Mouse (Mus musculus): ENCODE results near the gene Tial1. TPM values are rescaled to one million over a fixed set of nuclear protein-coding genes. Genes with fewer than 3 reads are reported as not detected.

Tial1 gene
- polyA plus RNA-seq, 1 experiment: 20.6 TPM

DNA sequence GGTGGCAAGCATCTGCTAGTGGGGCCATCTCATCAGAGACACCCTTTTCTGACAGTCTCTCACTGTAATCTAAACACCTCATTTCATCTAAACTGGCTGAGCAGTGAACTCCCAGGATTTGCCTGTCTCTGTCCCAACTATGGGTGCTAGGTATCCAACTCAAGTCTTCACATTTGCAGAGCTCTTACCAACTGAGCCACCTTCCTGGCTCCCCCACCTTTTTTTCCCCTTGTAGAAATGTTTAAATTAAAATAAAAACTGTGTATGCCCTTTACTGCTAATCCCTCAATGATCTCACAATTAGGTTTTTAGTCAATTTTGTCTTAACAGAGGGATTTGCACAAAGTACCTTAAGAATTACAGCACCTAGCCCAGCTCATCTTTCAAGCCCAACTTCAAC is 23.4 kb downstream of the Tial1 start:
- Histone ChIP-seq H3K4me1 (ENCODE audit: control insufficient read depth, insufficient read depth, insufficient read length) (no peaks in the 10 kb centered on the region), H3K27me3 (ENCODE audit: control insufficient read depth, insufficient read depth, low read length) (no peaks in the 10 kb centered on the region), H3K36me3 (ENCODE audit: control insufficient read depth, insufficient read depth, low read length) (peaks cover 11% of the 10 kb centered on the region), H3K27ac (ENCODE audit: insufficient read depth, low read length) (no peak overlapping the region), H3K4me3 (ENCODE audit: extremely low read depth, insufficient read depth, insufficient read length) (no peak overlapping the region)
- no peak for DNase-seq (ENCODE audit: low read depth in 1 of 2, low spot score in 2 of 2)
- no peak for TF ChIP-seq POLR2A (IDR thresholded peaks at IDR 0.05; ENCODE audit: low read depth, low read length)
- TF ChIP-seq CTCF (IDR thresholded peaks at IDR 0.05; ENCODE audit: extremely low read depth, insufficient read depth, insufficient read length, insufficient replicate concordance): no peak

DNA sequence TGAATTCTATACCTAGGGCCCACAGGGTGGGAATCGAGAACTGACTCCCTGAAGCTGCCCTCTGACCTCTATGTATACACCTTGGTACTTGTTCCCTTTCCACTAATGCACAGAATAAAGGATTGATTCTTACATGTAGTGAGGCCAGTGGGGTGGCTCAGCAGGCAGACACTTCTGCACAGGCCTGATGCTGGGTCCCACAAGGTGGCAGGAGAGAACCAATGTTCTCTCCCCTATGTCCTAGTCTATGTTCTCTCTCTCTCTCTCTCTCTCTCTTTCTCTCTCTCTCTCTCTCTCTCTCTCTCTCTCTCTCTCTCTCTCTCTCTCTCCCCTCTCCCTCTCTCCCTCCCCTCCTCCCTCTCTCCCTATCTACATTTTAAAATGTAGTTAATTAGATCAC is 28.3 kb downstream of the Tial1 start:
- 69% methylated on average over 1 of the region's 1 CpGs for WGBS
- DNase-seq (ENCODE audit: low read depth in 1 of 2, low spot score in 2 of 2): no peak
- H3K27ac ChIP-seq (ENCODE audit: insufficient read depth, low read length): no peak overlapping the region
- H3K36me3 ChIP-seq (ENCODE audit: control insufficient read depth, insufficient read depth, low read length): no peaks in the 10 kb centered on the region
- H3K4me1 ChIP-seq (ENCODE audit: control insufficient read depth, insufficient read depth, insufficient read length): no peaks in the 10 kb centered on the region
- no peak overlapping the region for H3K4me3 ChIP-seq (ENCODE audit: extremely low read depth, insufficient read depth, insufficient read length)
- H3K27me3 ChIP-seq (ENCODE audit: control insufficient read depth, insufficient read depth, low read length): no peaks in the 10 kb centered on the region
- TF ChIP-seq POLR2A (IDR thresholded peaks at IDR 0.05; ENCODE audit: low read depth, low read length) (no peak), CTCF (IDR thresholded peaks at IDR 0.05; ENCODE audit: extremely low read depth, insufficient read depth, insufficient read length, insufficient replicate concordance) (peak; percentile 10; the same call in 1 of the 2 replicates)

DNA sequence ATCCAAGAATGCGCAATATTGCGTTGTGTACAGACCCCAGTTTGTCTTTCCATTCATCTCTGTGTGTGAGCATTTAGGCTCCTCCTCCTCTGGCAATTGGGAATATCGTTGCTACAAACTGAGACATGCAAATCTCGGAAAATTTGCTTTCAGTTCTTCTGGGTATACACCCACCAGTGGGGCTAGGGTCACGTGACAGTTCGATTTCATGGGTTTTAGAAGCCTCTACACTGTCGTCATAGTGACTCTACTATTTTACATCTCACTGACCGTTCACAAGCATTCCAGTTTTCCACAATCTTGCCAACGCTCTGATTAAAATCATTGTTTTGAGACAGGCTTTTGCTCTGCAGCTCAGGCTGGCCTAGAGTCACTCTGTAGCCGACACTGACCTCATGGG is 28.9 kb downstream of the Tial1 start:
- Histone ChIP-seq H3K4me3 (ENCODE audit: extremely low read depth, insufficient read depth, insufficient read length) (no peak overlapping the region), H3K4me1 (ENCODE audit: control insufficient read depth, insufficient read depth, insufficient read length) (no peaks in the 10 kb centered on the region), H3K27ac (ENCODE audit: insufficient read depth, low read length) (no peak overlapping the region), H3K27me3 (ENCODE audit: control insufficient read depth, insufficient read depth, low read length) (no peaks in the 10 kb centered on the region), H3K36me3 (ENCODE audit: control insufficient read depth, insufficient read depth, low read length) (no peaks in the 10 kb centered on the region)
- TF ChIP-seq CTCF (IDR thresholded peaks at IDR 0.05; ENCODE audit: extremely low read depth, insufficient read depth, insufficient read length, insufficient replicate concordance) (no peak), POLR2A (IDR thresholded peaks at IDR 0.05; ENCODE audit: low read depth, low read length) (no peak)
- DNase-seq (ENCODE audit: low read depth in 1 of 2, low spot score in 2 of 2): no peak
- 89% methylated on average over 10 of the region's 10 CpGs for WGBS

DNA sequence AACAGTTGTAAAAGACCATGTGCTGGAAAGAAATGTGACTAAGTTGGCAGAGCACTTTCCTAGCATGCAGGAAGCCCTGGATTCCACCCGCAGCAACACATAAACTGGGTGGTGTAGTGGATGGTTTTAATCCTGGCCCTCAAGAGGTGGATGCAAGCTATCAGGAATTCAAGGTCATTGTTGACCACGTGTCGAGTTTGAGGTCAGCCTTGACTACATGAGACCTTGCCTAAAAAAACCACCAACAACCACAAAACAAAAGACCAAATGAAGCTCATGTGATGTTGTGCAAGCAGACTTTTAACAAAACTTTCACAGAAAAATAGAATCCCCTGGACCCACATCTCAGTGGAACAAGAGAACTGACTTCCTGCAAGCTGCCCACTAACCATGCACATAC is 39.0 kb downstream of the Tial1 start:
- Histone ChIP-seq H3K4me3 (ENCODE audit: extremely low read depth, insufficient read depth, insufficient read length) (no peak overlapping the region), H3K4me1 (ENCODE audit: control insufficient read depth, insufficient read depth, insufficient read length) (peaks cover 5% of the 10 kb centered on the region; the same call in 1 of the 2 replicates), H3K27me3 (ENCODE audit: control insufficient read depth, insufficient read depth, low read length) (peaks cover 12% of the 10 kb centered on the region), H3K27ac (ENCODE audit: insufficient read depth, low read length) (no peak overlapping the region), H3K36me3 (ENCODE audit: control insufficient read depth, insufficient read depth, low read length) (no peaks in the 10 kb centered on the region)
- WGBS: 64% methylated on average over 3 of the region's 3 CpGs
- TF ChIP-seq POLR2A (IDR thresholded peaks at IDR 0.05; ENCODE audit: low read depth, low read length) (no peak), CTCF (IDR thresholded peaks at IDR 0.05; ENCODE audit: extremely low read depth, insufficient read depth, insufficient read length, insufficient replicate concordance) (no peak)
- no peak for DNase-seq (ENCODE audit: low read depth in 1 of 2, low spot score in 2 of 2)

DNA sequence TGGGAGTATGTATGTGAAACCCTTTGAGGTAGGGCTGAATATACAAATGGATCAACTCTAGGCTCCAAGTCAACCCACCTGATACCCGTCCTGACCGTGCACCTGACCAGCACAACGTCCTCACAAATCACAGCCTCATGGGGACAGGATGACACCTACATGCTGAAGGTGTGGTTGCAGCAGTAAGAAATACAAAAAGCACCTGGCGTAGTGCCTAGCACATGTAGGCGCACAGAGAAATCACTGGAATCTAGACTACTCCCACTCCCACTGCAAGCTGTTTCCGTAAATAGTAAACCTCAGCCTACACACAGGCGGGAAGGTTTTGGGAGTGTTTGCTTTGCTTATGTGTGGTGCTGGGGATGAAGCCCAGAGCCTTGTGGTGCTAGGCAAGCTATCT is 39.8 kb downstream of the Tial1 start:
- H3K36me3 ChIP-seq (ENCODE audit: control insufficient read depth, insufficient read depth, low read length): no peaks in the 10 kb centered on the region
- H3K27ac ChIP-seq (ENCODE audit: insufficient read depth, low read length): no peak overlapping the region
- no peak for TF ChIP-seq POLR2A (IDR thresholded peaks at IDR 0.05; ENCODE audit: low read depth, low read length)
- TF ChIP-seq CTCF (IDR thresholded peaks at IDR 0.05; ENCODE audit: extremely low read depth, insufficient read depth, insufficient read length, insufficient replicate concordance): no peak
- DNase-seq (ENCODE audit: low read depth in 1 of 2, low spot score in 2 of 2): no peak
- WGBS: 94% methylated on average over 7 of the region's 7 CpGs
- peaks cover 5% of the 10 kb centered on the region; the same call in 1 of the 2 replicates for H3K4me1 ChIP-seq (ENCODE audit: control insufficient read depth, insufficient read depth, insufficient read length)
- peaks cover 12% of the 10 kb centered on the region for H3K27me3 ChIP-seq (ENCODE audit: control insufficient read depth, insufficient read depth, low read length)
- no peak overlapping the region for H3K4me3 ChIP-seq (ENCODE audit: extremely low read depth, insufficient read depth, insufficient read length)

DNA sequence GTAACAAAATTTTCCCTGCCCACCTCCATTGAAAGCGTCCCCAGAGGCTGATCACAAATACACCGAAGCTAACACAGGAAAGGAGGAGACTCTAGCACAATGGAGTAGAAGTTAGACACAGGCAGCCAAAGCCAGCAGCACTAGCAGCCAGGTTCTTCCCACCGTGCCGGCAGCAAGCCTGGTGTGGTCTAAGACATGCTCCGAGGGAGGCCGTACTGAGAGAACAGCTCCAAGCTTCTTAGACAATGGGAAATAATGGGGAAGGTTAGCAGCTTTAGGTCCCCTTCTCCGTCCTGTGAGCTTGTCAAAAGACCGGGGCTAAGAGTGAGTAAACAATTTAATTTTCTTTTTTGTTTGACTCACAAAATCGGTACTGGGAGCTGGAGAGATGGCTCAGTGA is 41.8 kb downstream of the Tial1 start:
- WGBS: 65% methylated on average over 9 of the region's 9 CpGs
- no peak overlapping the region for H3K4me3 ChIP-seq (ENCODE audit: extremely low read depth, insufficient read depth, insufficient read length)

DNA sequence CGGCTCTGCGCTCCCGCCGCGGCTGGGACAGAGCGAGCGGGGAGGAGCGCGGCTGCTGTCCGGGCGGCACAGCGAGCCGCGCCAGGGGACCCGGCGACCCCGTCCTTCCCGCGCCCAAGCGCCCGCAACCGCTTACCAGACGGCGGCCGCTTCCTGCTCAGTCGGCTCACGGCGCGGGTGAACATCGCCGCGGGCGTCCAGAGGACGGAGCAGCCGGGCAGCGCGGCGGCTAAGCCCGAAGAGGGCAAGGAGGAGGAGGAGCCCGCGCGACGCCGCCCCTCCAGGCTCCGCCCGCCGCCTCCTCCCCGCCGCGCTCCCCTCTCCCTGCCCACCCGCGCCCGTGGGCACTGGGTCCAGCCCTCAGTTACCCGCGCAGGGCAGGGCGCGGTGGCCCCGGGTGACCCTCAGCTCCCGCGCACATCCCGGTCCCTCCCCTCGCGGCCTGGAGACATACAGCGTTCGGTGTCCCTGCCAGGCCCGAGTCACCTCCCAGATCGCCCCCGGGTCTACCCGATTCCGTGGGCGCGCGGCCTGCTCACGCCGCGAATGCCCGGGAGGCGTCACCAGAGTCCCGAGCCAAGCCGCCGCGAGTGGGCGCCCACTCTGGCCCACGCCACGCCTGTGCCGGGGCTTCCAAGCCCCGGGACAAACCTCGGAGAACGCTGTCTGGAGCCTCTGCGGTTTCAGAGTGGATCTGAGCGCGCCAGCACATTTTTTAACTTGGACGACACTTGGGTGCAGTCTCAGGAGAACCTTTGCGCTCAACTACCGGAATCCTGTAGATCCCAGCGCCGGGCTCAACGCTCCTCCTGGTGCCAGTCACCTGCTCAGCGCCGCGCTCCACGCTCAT is 43.4 kb downstream of the Tial1 start, which contains the start of gene Rgs10:
Gene Rgs10 (minus strand): TSS at position 829 of the 850 bp plus-strand sequence.
- H3K27me3 ChIP-seq (ENCODE audit: control insufficient read depth, insufficient read depth, low read length): peaks cover 12% of the 10 kb centered on the region
- TF ChIP-seq CTCF (IDR thresholded peaks at IDR 0.05; ENCODE audit: extremely low read depth, insufficient read depth, insufficient read length, insufficient replicate concordance) (no peak), POLR2A (IDR thresholded peaks at IDR 0.05; ENCODE audit: low read depth, low read length) (no peak)
- peaks cover 5% of the 10 kb centered on the region; the same call in 1 of the 2 replicates for H3K4me1 ChIP-seq (ENCODE audit: control insufficient read depth, insufficient read depth, insufficient read length)
- no peak within 1 kb of the TSS; the same call in 1 of the 2 replicates for H3K27ac ChIP-seq (ENCODE audit: insufficient read depth, low read length)
- peak within 1 kb of the TSS; percentile 61 for H3K4me3 ChIP-seq (ENCODE audit: extremely low read depth, insufficient read depth, insufficient read length)
- under 1% methylated on average over 95 of the region's 102 CpGs for WGBS
- no peaks in the 10 kb centered on the region for H3K36me3 ChIP-seq (ENCODE audit: control insufficient read depth, insufficient read depth, low read length)
- peak in 1 of 2 experiments; percentile 45 for DNase-seq (ENCODE audit: low read depth in 1 of 2, low spot score in 2 of 2)

More for the DNA sequence above, 41.8 kb downstream of the Tial1 start:
- Histone ChIP-seq H3K27ac (ENCODE audit: insufficient read depth, low read length) (no peak overlapping the region), H3K4me1 (ENCODE audit: control insufficient read depth, insufficient read depth, insufficient read length) (peaks cover 5% of the 10 kb centered on the region; the same call in 1 of the 2 replicates), H3K27me3 (ENCODE audit: control insufficient read depth, insufficient read depth, low read length) (peaks cover 12% of the 10 kb centered on the region), H3K36me3 (ENCODE audit: control insufficient read depth, insufficient read depth, low read length) (no peaks in the 10 kb centered on the region)
- TF ChIP-seq CTCF (IDR thresholded peaks at IDR 0.05; ENCODE audit: extremely low read depth, insufficient read depth, insufficient read length, insufficient replicate concordance) (no peak), POLR2A (IDR thresholded peaks at IDR 0.05; ENCODE audit: low read depth, low read length) (no peak)
- DNase-seq (ENCODE audit: low read depth in 1 of 2, low spot score in 2 of 2): no peak
